Mouse (Mus musculus): ENCODE results near the gene Ttll12. TPM values are rescaled to one million over a fixed set of nuclear protein-coding genes. Genes with fewer than 3 reads are reported as not detected.

Gene Ttll12
- polyA plus RNA-seq, 1 experiment: 27.8 TPM

GRCm38 (mm10) chr15:83569682-83570081, 25.3 kb downstream of the Ttll12 start:
- Histone ChIP-seq H3K4me1 (ENCODE audit: control insufficient read depth) (peaks cover 69% of the 10 kb centered on the region), H3K4me3 (replicated peaks) (no peak overlapping the region), H3K9me3 (ENCODE audit: control insufficient read depth, low read length) (no peaks in the 10 kb centered on the region), H3K27me3 (ENCODE audit: control insufficient read depth) (no peaks in the 10 kb centered on the region), H3K36me3 (ENCODE audit: control insufficient read depth) (peaks cover 80% of the 10 kb centered on the region)
- TF ChIP-seq GATA1 (IDR thresholded peaks at IDR 0.05; ENCODE audit: low read length) (no peak), TAL1 (IDR thresholded peaks at IDR 0.05; ENCODE audit: low read length) (no peak)

- no peak for TF ChIP-seq GATA1 (IDR thresholded peaks at IDR 0.05; ENCODE audit: low read length)
- TF ChIP-seq TAL1 (IDR thresholded peaks at IDR 0.05; ENCODE audit: low read length): no peak
- Histone ChIP-seq H3K27me3 (ENCODE audit: control insufficient read depth) (no peaks in the 10 kb centered on the region), H3K9me3 (ENCODE audit: control insufficient read depth, low read length) (no peaks in the 10 kb centered on the region), H3K4me1 (ENCODE audit: control insufficient read depth) (peaks cover 74% of the 10 kb centered on the region), H3K4me3 (replicated peaks) (no peak overlapping the region), H3K36me3 (ENCODE audit: control insufficient read depth) (peaks cover 68% of the 10 kb centered on the region)
These were observed 26.4 kb downstream of the Ttll12 start for GRCm38 (mm10) chr15:83568544-83568943.

- TF ChIP-seq TAL1 (IDR thresholded peaks at IDR 0.05; ENCODE audit: low read length): no peak
- TF ChIP-seq GATA1 (IDR thresholded peaks at IDR 0.05; ENCODE audit: low read length): no peak
- H3K4me3 ChIP-seq (replicated peaks): no peak overlapping the region
- no peaks in the 10 kb centered on the region for H3K9me3 ChIP-seq (ENCODE audit: control insufficient read depth, low read length)
- H3K36me3 ChIP-seq (ENCODE audit: control insufficient read depth): peaks cover 63% of the 10 kb centered on the region
- H3K4me1 ChIP-seq (ENCODE audit: control insufficient read depth): peaks cover 82% of the 10 kb centered on the region
- H3K27me3 ChIP-seq (ENCODE audit: control insufficient read depth): no peaks in the 10 kb centered on the region
These were observed 27.2 kb downstream of the Ttll12 start for GRCm38 (mm10) chr15:83567728-83568127.

- TF ChIP-seq TAL1 (IDR thresholded peaks at IDR 0.05; ENCODE audit: low read length): no peak
- TF ChIP-seq GATA1 (IDR thresholded peaks at IDR 0.05; ENCODE audit: low read length): no peak
- H3K36me3 ChIP-seq (ENCODE audit: control insufficient read depth): peaks cover 47% of the 10 kb centered on the region
- no peaks in the 10 kb centered on the region for H3K27me3 ChIP-seq (ENCODE audit: control insufficient read depth)
- peaks cover 86% of the 10 kb centered on the region for H3K4me1 ChIP-seq (ENCODE audit: control insufficient read depth)
- H3K4me3 ChIP-seq (replicated peaks): peak overlapping the region; percentile 65
- H3K9me3 ChIP-seq (ENCODE audit: control insufficient read depth, low read length): no peaks in the 10 kb centered on the region
These were observed 29.0 kb downstream of the Ttll12 start for GRCm38 (mm10) chr15:83566006-83566405.

GRCm38 (mm10) chr15:83565434-83565833, 29.5 kb downstream of the Ttll12 start:
- TF ChIP-seq GATA1 (IDR thresholded peaks at IDR 0.05; ENCODE audit: low read length) (no peak), TAL1 (IDR thresholded peaks at IDR 0.05; ENCODE audit: low read length) (no peak)
- Histone ChIP-seq H3K4me3 (replicated peaks) (peak overlapping the region; percentile 65), H3K27me3 (ENCODE audit: control insufficient read depth) (no peaks in the 10 kb centered on the region), H3K36me3 (ENCODE audit: control insufficient read depth) (peaks cover 41% of the 10 kb centered on the region), H3K9me3 (ENCODE audit: control insufficient read depth, low read length) (no peaks in the 10 kb centered on the region), H3K4me1 (ENCODE audit: control insufficient read depth) (peaks cover 84% of the 10 kb centered on the region)

GRCm38 (mm10) chr15:83563857-83564651, 30.9 kb downstream of the Ttll12 start:
- Histone ChIP-seq H3K9me3 (ENCODE audit: control insufficient read depth, low read length) (no peaks in the 10 kb centered on the region), H3K27me3 (ENCODE audit: control insufficient read depth) (no peaks in the 10 kb centered on the region), H3K4me1 (ENCODE audit: control insufficient read depth) (peaks cover 73% of the 10 kb centered on the region), H3K36me3 (ENCODE audit: control insufficient read depth) (peaks cover 32% of the 10 kb centered on the region), H3K4me3 (replicated peaks) (peak overlapping the region; percentile 65)
- TF ChIP-seq TAL1 (IDR thresholded peaks at IDR 0.05; ENCODE audit: low read length): no peak
- TF ChIP-seq GATA1 (IDR thresholded peaks at IDR 0.05; ENCODE audit: low read length): no peak

- peaks cover 28% of the 10 kb centered on the region for H3K36me3 ChIP-seq (ENCODE audit: control insufficient read depth)
- H3K4me3 ChIP-seq (replicated peaks): peak within 1 kb of the TSS; percentile 65
- H3K9me3 ChIP-seq (ENCODE audit: control insufficient read depth, low read length): no peaks in the 10 kb centered on the region
- no peak for TF ChIP-seq GATA1 (IDR thresholded peaks at IDR 0.05; ENCODE audit: low read length)
- no peak for TF ChIP-seq TAL1 (IDR thresholded peaks at IDR 0.05; ENCODE audit: low read length)
- H3K27me3 ChIP-seq (ENCODE audit: control insufficient read depth): no peaks in the 10 kb centered on the region
- H3K4me1 ChIP-seq (ENCODE audit: control insufficient read depth): peaks cover 67% of the 10 kb centered on the region
These were observed 31.6 kb downstream of the Ttll12 start, which contains the start of the genes Tspo and Mcat for GRCm38 (mm10) chr15:83563327-83563856. TSS of gene Tspo (plus strand) at chr15:83563592. TSS of gene Mcat (minus strand) at chr15:83563787.

- H3K36me3 ChIP-seq (ENCODE audit: control insufficient read depth): peaks cover 21% of the 10 kb centered on the region
These were observed 32.2 kb downstream of the Ttll12 start for GRCm38 (mm10) chr15:83562626-83563270.

GRCm38 (mm10) chr15:83560941-83561477, 33.9 kb downstream of the Ttll12 start:
- Histone ChIP-seq H3K4me3 (replicated peaks) (no peak overlapping the region), H3K36me3 (ENCODE audit: control insufficient read depth) (peaks cover 6% of the 10 kb centered on the region), H3K4me1 (ENCODE audit: control insufficient read depth) (peaks cover 51% of the 10 kb centered on the region), H3K27me3 (ENCODE audit: control insufficient read depth) (no peaks in the 10 kb centered on the region), H3K9me3 (ENCODE audit: control insufficient read depth, low read length) (no peaks in the 10 kb centered on the region)
- TF ChIP-seq TAL1 (IDR thresholded peaks at IDR 0.05; ENCODE audit: low read length) (no peak), GATA1 (IDR thresholded peaks at IDR 0.05; ENCODE audit: low read length) (no peak)

More at GRCm38 (mm10) chr15:83562626-83563270, 32.2 kb downstream of the Ttll12 start:
- TF ChIP-seq TAL1 (IDR thresholded peaks at IDR 0.05; ENCODE audit: low read length) (no peak), GATA1 (IDR thresholded peaks at IDR 0.05; ENCODE audit: low read length) (no peak)
- Histone ChIP-seq H3K9me3 (ENCODE audit: control insufficient read depth, low read length) (no peaks in the 10 kb centered on the region), H3K4me3 (replicated peaks) (peak overlapping the region; percentile 65), H3K27me3 (ENCODE audit: control insufficient read depth) (no peaks in the 10 kb centered on the region), H3K4me1 (ENCODE audit: control insufficient read depth) (peaks cover 60% of the 10 kb centered on the region)
